Mouse (Mus musculus) CD4-positive, CD25-positive, alpha-beta regulatory T cell, adult 4 months (primary cell): ENCODE data around the gene 2900026A02Rik. TPM values are rescaled to one million over a fixed set of nuclear protein-coding genes. Genes with fewer than 3 reads are reported as not detected.

Experiments
- ATAC-seq: one replicate; pipeline ENCODE4 v1.8.0; 2017
- polyA plus RNA-seq, 2 experiments: library from polyadenylated mRNA; unstranded; fragments of 100-300 nt; shearing (Covaris generic); gene quantifications; one replicate each; pipeline ENCODE4 v1.2.1; 2017

2900026A02Rik gene
- polyA plus RNA-seq, 2 experiments from 2014 or later = 0.89 to 0.98 TPM

- ATAC-seq = no peak
Observed at GRCm38 (mm10) chr5:113173318-113173717, 47.7 kb downstream of the 2900026A02Rik start.

GRCm38 (mm10) chr5:113171968-113172578 is 49.0 kb downstream of the 2900026A02Rik start:
- ATAC-seq = no peak

- ATAC-seq = no peak
Observed at GRCm38 (mm10) chr5:113170064-113170754, 50.8 kb downstream of the 2900026A02Rik start.

GRCm38 (mm10) chr5:113167733-113168132 is 53.3 kb downstream of the 2900026A02Rik start:
- ATAC-seq = no peak

GRCm38 (mm10) chr5:113165481-113165880 is 55.6 kb downstream of the 2900026A02Rik start:
- ATAC-seq = no peak

- ATAC-seq = no peak
Observed at GRCm38 (mm10) chr5:113164873-113165441, 56.1 kb downstream of the 2900026A02Rik start.

GRCm38 (mm10) chr5:113164448-113164847 is 56.6 kb downstream of the 2900026A02Rik start:
- ATAC-seq = no peak

GRCm38 (mm10) chr5:113163116-113163515 is 57.9 kb downstream of the 2900026A02Rik start:
- ATAC-seq = no peak

- no peak for ATAC-seq
Observed at GRCm38 (mm10) chr5:113162699-113163098, 58.3 kb downstream of the 2900026A02Rik start.

- no peak for ATAC-seq
Observed at GRCm38 (mm10) chr5:113161576-113161975, 59.5 kb downstream of the 2900026A02Rik start.

- no peak for ATAC-seq
Observed at GRCm38 (mm10) chr5:113160320-113160719, 60.7 kb downstream of the 2900026A02Rik start.

GRCm38 (mm10) chr5:113158759-113159355 is 62.2 kb downstream of the 2900026A02Rik start:
- no peak for ATAC-seq

- no peak for ATAC-seq
Observed at GRCm38 (mm10) chr5:113157588-113157987, 63.4 kb downstream of the 2900026A02Rik start.

GRCm38 (mm10) chr5:113157006-113157405 is 64.0 kb downstream of the 2900026A02Rik start:
- no peak for ATAC-seq

GRCm38 (mm10) chr5:113155133-113155532 is 65.9 kb downstream of the 2900026A02Rik start:
- ATAC-seq = no peak

GRCm38 (mm10) chr5:113154441-113154840 is 66.6 kb downstream of the 2900026A02Rik start:
- ATAC-seq = no peak

- ATAC-seq = no peak
Observed at GRCm38 (mm10) chr5:113153508-113153830, 67.6 kb downstream of the 2900026A02Rik start.

- ATAC-seq = no peak
Observed at GRCm38 (mm10) chr5:113152663-113153507, 68.2 kb downstream of the 2900026A02Rik start.

GRCm38 (mm10) chr5:113151554-113152103 is 69.4 kb downstream of the 2900026A02Rik start:
- ATAC-seq = no peak

- no peak for ATAC-seq
Observed at GRCm38 (mm10) chr5:113150871-113151553, 70.0 kb downstream of the 2900026A02Rik start.

GRCm38 (mm10) chr5:113149052-113149451 is 72.0 kb downstream of the 2900026A02Rik start:
- no peak for ATAC-seq

GRCm38 (mm10) chr5:113147994-113148471 is 73.0 kb downstream of the 2900026A02Rik start:
- no peak for ATAC-seq
